Mouse (Mus musculus) frontal cortex, postnatal 10 days (tissue): ENCODE data around the gene Sec22c.
A peak's percentile ranks its signal among the peaks of the same experiment; 100 is the strongest.

ENCODE experiments used
- DNase-seq, 2 experiments: peaks; one replicate each; pipeline ENCODE4 v3.0.0; 2022; ENCODE audit warnings: low spot score in 2 of 2, mixed read lengths in 1 of 2

Sec22c gene

GRCm38 (mm10) chr9:121653668-121654067 lies 51.6 kb downstream of the Sec22c start:
- DNase-seq = no peak

- DNase-seq = no peak
Observed at GRCm38 (mm10) chr9:121647026-121647425, 58.3 kb downstream of the Sec22c start.

GRCm38 (mm10) chr9:121644855-121645254 lies 60.4 kb downstream of the Sec22c start:
- no peak for DNase-seq

- DNase-seq = peak; percentile 76 to 81
Observed at GRCm38 (mm10) chr9:121642401-121643181, 62.7 kb downstream of the Sec22c start, which contains the start of gene Vipr1. Gene Vipr1 (plus strand): TSS chr9:121642716.

GRCm38 (mm10) chr9:121642001-121642400 lies 63.3 kb downstream of the Sec22c start, which contains the start of gene Lyzl4:
Gene Lyzl4 (minus strand): TSS chr9:121642096.
- DNase-seq = peak; percentile 60 to 75

GRCm38 (mm10) chr9:121641235-121641915 lies 63.9 kb downstream of the Sec22c start:
- DNase-seq = no peak

GRCm38 (mm10) chr9:121639790-121640189 lies 65.5 kb downstream of the Sec22c start:
- no peak for DNase-seq

DNA sequence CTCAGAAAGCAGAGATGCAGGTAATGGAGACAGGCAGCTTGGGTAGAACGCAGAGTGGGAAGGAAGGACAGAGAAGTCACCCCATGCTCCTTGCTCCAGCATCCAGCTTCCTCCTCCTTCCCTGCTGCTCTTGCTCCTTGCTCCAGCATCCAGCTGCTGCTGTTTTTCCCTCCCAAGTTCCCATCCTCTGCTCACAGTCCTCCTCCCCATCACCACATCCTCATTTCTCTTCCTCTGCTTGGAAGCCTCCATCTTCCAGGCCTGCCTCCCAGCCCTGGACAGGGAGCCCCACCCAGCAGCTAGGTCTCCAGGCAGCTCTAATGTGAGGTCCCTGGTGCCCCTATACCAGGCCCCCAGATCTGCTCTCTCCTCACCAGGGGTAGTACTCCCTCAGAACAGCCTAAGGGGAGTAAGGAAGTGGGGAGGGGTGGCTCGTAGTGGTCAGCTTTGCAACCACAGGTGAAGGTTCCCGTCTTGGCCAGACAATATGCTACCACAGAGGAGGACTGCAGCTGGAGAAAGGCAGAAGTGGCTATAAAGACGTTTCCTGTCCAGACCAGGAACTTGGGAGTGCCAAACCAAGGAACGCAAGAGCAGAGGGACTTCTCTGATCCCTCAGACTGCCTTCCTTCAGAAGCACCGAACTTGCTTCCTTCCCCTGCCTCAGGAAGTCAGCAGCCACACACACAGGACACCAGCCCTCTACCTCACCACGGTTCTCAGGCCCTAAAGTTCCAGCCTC lies 69.3 kb downstream of the Sec22c start:
- no peak for DNase-seq

DNA sequence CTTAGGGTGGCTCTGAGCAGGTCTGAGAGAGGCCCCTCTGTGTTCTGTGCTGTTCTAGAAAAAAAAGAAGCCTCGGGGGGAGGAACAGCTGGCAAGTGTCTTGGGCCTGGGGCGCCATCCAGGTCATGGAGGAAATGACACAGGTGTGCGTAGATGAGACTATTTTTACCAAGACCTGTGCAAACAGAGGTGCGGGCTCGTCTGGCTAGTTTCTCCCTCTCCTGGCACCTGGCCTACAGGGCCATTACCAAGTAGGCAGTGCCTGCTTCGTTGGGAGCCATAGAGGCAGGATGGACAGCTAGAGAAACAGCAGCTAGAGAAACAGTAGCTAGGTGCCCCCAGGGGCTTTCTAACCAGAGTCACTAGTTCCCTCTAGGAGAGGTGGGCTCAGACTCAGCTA lies 72.0 kb downstream of the Sec22c start:
- no peak for DNase-seq

DNA sequence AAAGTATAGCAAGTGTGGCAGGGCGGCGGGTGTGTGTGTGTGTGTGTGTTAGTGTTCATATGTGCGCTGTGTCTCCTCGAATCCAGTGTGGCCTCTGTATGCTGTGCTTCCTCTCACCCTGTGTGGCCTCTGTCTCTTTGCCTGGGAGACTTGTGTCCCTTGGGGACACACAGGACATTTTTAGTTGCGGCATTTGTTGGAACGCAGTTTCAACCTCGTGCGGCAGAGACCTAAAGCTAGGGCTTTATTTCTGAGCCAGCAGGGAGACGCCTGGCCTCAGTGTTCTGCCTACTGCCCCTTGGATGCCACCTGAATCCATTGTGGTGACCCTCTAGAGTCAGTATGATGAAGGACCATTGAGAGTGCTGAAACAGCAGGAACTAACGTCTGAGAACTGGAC lies 72.4 kb downstream of the Sec22c start:
- DNase-seq = no peak

GRCm38 (mm10) chr9:121631946-121632345 lies 73.3 kb downstream of the Sec22c start:
- DNase-seq = no peak

- no peak for DNase-seq
Observed at GRCm38 (mm10) chr9:121630627-121631026, 74.7 kb downstream of the Sec22c start.
